Mouse (Mus musculus): ENCODE results near the gene Sqstm1.

DNA sequence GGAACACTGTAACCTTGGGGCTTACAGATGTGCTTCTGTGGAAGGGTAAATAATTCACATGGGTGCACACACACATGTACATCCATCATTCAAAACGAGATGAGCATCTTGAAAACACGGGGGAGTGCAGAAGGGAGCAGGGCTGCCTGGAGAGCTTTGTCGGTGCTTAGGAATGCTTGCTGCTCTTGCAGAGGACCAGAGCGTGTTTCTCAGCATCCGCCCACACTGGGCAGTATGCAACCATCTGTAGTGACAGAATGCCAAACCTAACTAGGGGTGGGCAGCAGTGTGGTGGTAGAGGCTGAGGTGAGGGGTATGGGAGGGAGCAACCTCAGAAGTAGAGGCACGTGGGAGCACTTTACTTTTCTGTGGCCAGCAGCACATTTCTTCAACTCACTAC, 33.5 kb downstream of the Sqstm1 start:
- no peak for TF ChIP-seq CTCF (IDR thresholded peaks at IDR 0.05)
- no peak for TF ChIP-seq POLR2A (IDR thresholded peaks at IDR 0.05; ENCODE audit: insufficient read depth, low read depth, low read length)
